Mouse (Mus musculus) C2C12 (cell line): ENCODE measurements around the gene Zscan12. TPM values are rescaled to one million over a fixed set of nuclear protein-coding genes. Genes with fewer than 3 reads are reported as not detected.
A peak's percentile ranks its signal among the peaks of the same experiment; 100 is the strongest.

Experiments used
- H3K27me3 ChIP-seq: one replicate; pipeline ENCODE4 v1.6.1; 2011; ENCODE audit not compliant: control insufficient read depth, insufficient read depth, insufficient read length
- H3K36me3 ChIP-seq: one replicate; pipeline ENCODE4 v1.6.1; 2011; ENCODE audit not compliant: control insufficient read depth, insufficient read depth
- H3K4me3 ChIP-seq: one replicate; pipeline ENCODE4 v1.5.1; 2011; ENCODE audit warnings: mild to moderate bottlenecking, control low read depth; ENCODE audit not compliant: poor library complexity, insufficient read depth, severe bottlenecking
- H3K79me2 ChIP-seq: one replicate; pipeline ENCODE4 v1.6.1; 2011; ENCODE audit not compliant: control insufficient read depth, insufficient read depth
- H3K79me3 ChIP-seq: one replicate; pipeline ENCODE4 v1.6.1; 2011; ENCODE audit warnings: low read depth, control low read depth
- H3ac ChIP-seq: one replicate; pipeline ENCODE3; 2011; ENCODE audit warnings: low read depth; ENCODE audit not compliant: control insufficient read depth, insufficient read length
- CEBPB ChIP-seq: IDR thresholded peaks from one replicate; pipeline ENCODE4 v1.6.1; 2011; ENCODE audit warnings: low read depth, mild to moderate bottlenecking, control low read depth, moderate library complexity
- CTCF ChIP-seq: IDR thresholded peaks from one replicate; pipeline ENCODE4 v1.5.1; 2011; ENCODE audit not compliant: control insufficient read depth, insufficient read depth, insufficient read length
- FOSL1 ChIP-seq: IDR thresholded peaks from one replicate; pipeline ENCODE4 v1.8.0; 2011; ENCODE audit warnings: mild to moderate bottlenecking, low read length; ENCODE audit not compliant: poor library complexity, insufficient read depth, severe bottlenecking
- MAX ChIP-seq: IDR thresholded peaks from one replicate; pipeline ENCODE4 v1.6.1; 2011; ENCODE audit warnings: mild to moderate bottlenecking, control low read depth
- MYOD1 ChIP-seq: IDR thresholded peaks from one replicate; pipeline ENCODE4 v1.6.1; 2011; ENCODE audit warnings: low read depth; ENCODE audit not compliant: control insufficient read depth, insufficient read length
- MYOG ChIP-seq: IDR thresholded peaks from one replicate; pipeline ENCODE4 v1.6.1; 2011; ENCODE audit not compliant: control insufficient read depth, insufficient read length; ENCODE audit errors: extremely low read depth
- USF1 ChIP-seq: IDR thresholded peaks from one replicate; pipeline ENCODE4 v1.6.1; 2011; ENCODE audit warnings: low read depth, mild to moderate bottlenecking, control low read depth, moderate library complexity
- polyA plus RNA-seq: library from polyadenylated mRNA; unstranded; fragments of >200 nt; fragmentation: generic; extraction: Trizol; gene quantifications from one replicate; pipeline ENCODE4 v1.2.1, GENCODE M21; 2012; ENCODE audit warnings: missing spikeins

Zscan12 gene
- polyA plus RNA-seq, 1 experiment = 3.1 TPM

DNA sequence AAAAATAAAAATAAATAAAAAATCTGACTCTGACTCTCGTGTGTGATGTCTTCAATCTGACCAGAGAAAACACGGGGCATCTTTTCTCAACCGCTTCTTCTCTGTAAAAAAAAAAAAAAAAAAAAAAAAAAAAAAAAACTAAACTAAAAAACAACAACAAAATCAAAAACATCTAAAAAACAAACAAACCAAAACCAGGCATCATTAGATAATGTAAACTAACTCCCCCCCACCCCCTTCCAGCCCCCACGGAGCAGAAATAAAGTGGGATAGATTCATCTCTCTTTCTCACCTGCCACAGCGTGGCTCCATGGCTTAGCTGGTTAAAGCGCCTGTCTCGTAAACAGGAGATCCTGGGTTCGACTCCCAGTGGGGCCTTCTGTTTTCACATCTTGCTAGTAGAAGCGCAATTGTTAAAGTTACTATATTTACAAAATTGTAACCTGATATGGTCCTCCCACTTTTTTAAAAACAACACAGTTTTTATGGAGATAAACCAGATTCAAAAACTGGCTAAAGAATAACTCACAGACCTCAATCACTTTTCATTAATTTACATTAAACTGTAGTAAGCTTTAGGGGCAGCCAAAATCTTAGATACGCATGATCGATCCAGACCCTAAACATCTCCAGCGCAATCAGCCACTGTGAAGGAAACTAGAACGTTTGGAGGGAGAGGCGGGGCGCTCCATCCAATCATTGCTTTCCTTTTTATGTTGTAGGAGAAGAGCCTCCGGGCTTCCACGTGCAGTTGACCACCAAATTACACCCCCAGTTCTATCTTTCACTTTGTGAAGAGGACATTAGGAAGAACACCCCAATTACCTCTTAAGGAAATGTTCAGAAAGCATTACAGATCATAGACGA is 39.9 kb upstream of the Zscan12 start:
- no peaks in the 10 kb centered on the region for H3K36me3 ChIP-seq
- no peak for TF ChIP-seq FOSL1
- no peak overlapping the region for H3ac ChIP-seq
- no peak overlapping the region for H3K4me3 ChIP-seq
- H3K79me3 ChIP-seq = no peaks in the 10 kb centered on the region
- H3K79me2 ChIP-seq = no peaks in the 10 kb centered on the region
- no peaks in the 10 kb centered on the region for H3K27me3 ChIP-seq

GRCm38 (mm10) chr13:21323405-21323804 is 39.2 kb upstream of the Zscan12 start:
- Histone ChIP-seq H3K79me3 (no peaks in the 10 kb centered on the region), H3K36me3 (no peaks in the 10 kb centered on the region), H3ac (no peak overlapping the region), H3K27me3 (no peaks in the 10 kb centered on the region), H3K4me3 (no peak overlapping the region), H3K79me2 (no peaks in the 10 kb centered on the region)
- no peak for TF ChIP-seq MYOG
- TF ChIP-seq CTCF = no peak
- TF ChIP-seq MYOD1 = no peak
- no peak for TF ChIP-seq FOSL1
- TF ChIP-seq USF1 = no peak
- no peak for TF ChIP-seq CEBPB
- TF ChIP-seq MAX = no peak

- Histone ChIP-seq H3K79me2 (no peaks in the 10 kb centered on the region), H3K36me3 (no peaks in the 10 kb centered on the region), H3K79me3 (no peaks in the 10 kb centered on the region), H3K4me3 (no peak overlapping the region), H3ac (no peak overlapping the region), H3K27me3 (no peaks in the 10 kb centered on the region)
- TF ChIP-seq MYOD1 (no peak), MYOG (no peak), MAX (no peak), CEBPB (no peak), FOSL1 (no peak), USF1 (no peak), CTCF (no peak)
Observed at GRCm38 (mm10) chr13:21326191-21326590, 36.4 kb upstream of the Zscan12 start.

DNA sequence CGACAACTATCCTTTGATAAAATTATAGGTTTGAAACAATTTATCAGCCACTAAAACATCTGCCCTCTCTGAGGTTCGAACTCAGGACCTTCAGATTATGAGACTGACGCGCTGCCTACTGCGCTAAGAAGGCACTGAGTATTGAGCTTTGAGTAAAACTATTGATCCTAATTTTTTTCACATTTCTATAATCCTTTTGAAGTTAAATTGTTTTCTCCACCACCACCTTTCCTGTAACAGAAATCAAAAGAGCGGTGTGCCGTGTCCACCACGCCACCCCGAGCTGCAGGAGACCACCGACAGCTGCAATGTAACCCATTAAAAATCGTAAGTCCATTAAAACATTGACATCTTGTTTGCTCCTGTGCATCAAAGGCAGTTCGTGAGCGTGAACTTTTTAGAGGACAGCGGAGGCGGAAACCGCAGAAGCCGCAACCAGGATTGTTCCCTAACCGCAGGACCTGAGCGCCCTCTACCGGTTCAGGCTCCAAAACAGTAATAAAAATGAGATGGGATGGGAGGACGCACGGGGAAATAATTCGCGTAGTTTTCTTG is 35.9 kb upstream of the Zscan12 start:
- peak; percentile 41 for TF ChIP-seq CTCF
- no peak for TF ChIP-seq MYOD1
- peak; percentile 43 for TF ChIP-seq MAX

DNA sequence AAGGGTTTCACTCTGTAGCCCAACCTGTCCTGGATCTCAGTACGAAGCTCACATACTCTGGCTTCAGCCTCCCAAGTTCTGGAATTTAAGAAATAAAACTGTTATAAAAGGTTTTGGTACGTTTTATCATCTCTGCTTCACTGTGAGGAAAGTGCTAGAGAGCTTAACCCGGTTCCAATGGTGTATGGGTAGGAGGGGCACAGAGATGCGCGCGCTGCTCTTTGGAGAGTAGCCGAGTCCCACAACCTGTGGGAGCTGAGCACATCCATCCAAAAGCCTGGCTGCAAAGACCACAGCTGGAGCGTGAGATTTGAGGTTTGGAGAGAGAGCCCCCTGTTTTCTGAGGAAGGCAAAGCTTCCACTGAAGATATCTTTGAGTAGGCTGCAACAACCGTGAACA is 35.2 kb upstream of the Zscan12 start:
- Histone ChIP-seq H3K4me3 (peak overlapping the region; percentile 23), H3K79me3 (no peaks in the 10 kb centered on the region), H3K36me3 (no peaks in the 10 kb centered on the region), H3ac (no peak overlapping the region), H3K79me2 (no peaks in the 10 kb centered on the region), H3K27me3 (no peaks in the 10 kb centered on the region)
- TF ChIP-seq CEBPB (no peak), MAX (no peak), MYOG (no peak), MYOD1 (no peak), FOSL1 (no peak), CTCF (no peak), USF1 (no peak)

More for the DNA sequence above, 35.9 kb upstream of the Zscan12 start:
- no peak overlapping the region for H3ac ChIP-seq
- no peaks in the 10 kb centered on the region for H3K36me3 ChIP-seq
- no peaks in the 10 kb centered on the region for H3K79me2 ChIP-seq
- H3K4me3 ChIP-seq = peak overlapping the region; percentile 23
- H3K79me3 ChIP-seq = no peaks in the 10 kb centered on the region
- no peaks in the 10 kb centered on the region for H3K27me3 ChIP-seq

DNA sequence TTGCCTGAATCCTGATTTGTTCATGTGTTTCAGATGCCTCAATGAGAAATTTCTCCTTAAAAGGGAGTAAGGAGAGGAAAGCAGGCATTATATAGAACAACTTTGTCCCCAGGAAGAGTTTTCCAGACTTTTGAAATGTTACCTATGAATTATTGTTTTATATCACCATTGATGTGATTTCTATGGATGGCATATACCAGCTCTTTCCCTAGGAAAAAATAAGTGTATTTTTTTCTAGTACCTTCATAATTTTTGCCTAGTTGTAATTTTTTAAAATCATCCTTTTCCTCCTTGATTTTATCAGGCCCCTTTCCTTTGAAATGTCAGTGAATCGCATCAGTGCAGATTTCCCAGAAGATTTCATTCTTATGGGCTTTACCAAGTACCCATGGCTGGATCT is 16.0 kb upstream of the Zscan12 start, which contains the start of gene Olfr1367:
Olfr1367 (plus strand) TSS at position 301 of the 400 bp plus-strand sequence.
- Histone ChIP-seq H3K79me3 (no peaks in the 10 kb centered on the region), H3K4me3 (no peak within 1 kb of the TSS), H3K36me3 (no peaks in the 10 kb centered on the region), H3ac (no peak within 1 kb of the TSS), H3K27me3 (peaks cover 3% of the 10 kb centered on the region), H3K79me2 (no peaks in the 10 kb centered on the region)
- TF ChIP-seq USF1 = no peak
- no peak for TF ChIP-seq CEBPB
- no peak for TF ChIP-seq MAX
- no peak for TF ChIP-seq CTCF
- no peak for TF ChIP-seq FOSL1
- TF ChIP-seq MYOG = no peak
- no peak for TF ChIP-seq MYOD1
